Mouse (Mus musculus) gastrocnemius, adult 2 months (tissue): Measurements from ENCODE around the gene Lmo7. TPM values are rescaled to one million over a fixed set of nuclear protein-coding genes. Genes with fewer than 3 reads are reported as not detected.
A peak's percentile ranks its signal among the peaks of the same experiment; 100 is the strongest.

Experiments
- DNase-seq: peaks from one replicate; pipeline ENCODE4 v3.0.0; 2022
- H3K27ac ChIP-seq: fragments of 200-600 bp; 2 replicates; pipeline ENCODE4 v1.8.1; 2022; ENCODE audit warnings: mild to moderate bottlenecking
- H3K4me3 ChIP-seq: fragments of 200-600 bp; 2 replicates; pipeline ENCODE4 v1.8.1; 2022; ENCODE audit warnings: mild to moderate bottlenecking, moderate library complexity
- CTCF ChIP-seq: fragments of 200-600 bp; IDR thresholded peaks from 2 replicates; pipeline ENCODE4 v1.8.1; 2022; ENCODE audit warnings: antibody characterized with exemption, mild to moderate bottlenecking, moderate library complexity
- intact Hi-C: fragments of 180-260 bp; cut with DNase I; formaldehyde crosslinking; loops from one replicate; pipeline ENCODE4 v1.15.1; 2025
- long read RNA-seq, 2 experiments: library from polyadenylated mRNA; stranded (forward); transcript quantifications; one replicate each; pipeline ENCODE4 v2.0.0; 2021
- total RNA-seq, 2 experiments: library from RNA; stranded (reverse); gene quantifications; 2 replicates each; pipeline ENCODE4 v1.2.3; 2021

Lmo7 gene
- total RNA-seq = 10 to 100 TPM; 66.4 to 75.5 TPM
- long read RNA-seq, experiment 1, partial matches to known transcripts = 25 of 45 reads
- long read RNA-seq, experiment 1, other reads (novel, unspliced or antisense) = 20 of 45 reads
- long read RNA-seq, experiment 2, partial matches to known transcripts = 17 of 35 reads
- long read RNA-seq, experiment 2, other reads (novel, unspliced or antisense) = 18 of 35 reads

DNA sequence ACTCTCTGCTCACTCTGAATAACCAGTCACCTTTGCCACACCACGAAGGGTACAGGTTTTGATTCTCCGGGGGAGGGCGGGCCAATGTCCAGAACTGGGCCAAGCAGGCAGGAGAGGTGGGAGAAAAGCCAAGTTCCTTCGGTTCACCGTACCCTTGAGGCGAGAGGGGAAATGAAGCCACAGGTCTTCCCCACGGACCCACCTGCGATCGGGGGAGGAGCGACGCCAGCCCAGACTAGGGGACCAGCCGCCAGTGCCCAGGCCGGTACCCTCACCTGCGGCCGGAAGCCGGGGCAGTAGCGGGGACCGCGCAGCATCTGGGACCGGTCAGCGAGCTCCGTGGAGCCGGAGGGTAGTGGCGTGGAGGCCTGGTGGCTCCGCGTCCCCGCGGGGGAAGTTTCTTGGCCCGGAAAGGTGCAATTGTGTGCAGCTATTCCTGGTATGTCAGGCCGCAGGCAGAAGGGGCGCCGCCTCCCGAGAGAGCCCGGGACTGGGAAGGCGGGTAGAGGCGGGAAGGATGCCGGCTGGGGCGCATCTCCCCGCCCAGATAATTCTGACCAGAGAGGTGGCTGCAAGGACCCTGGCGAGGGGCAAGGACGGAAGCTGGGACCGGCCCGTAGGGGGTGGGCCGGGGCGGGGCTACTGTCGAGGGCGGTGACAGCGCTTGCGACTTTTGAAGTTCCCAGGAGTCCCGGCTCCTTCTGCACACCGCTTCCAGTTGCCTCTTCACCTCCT, at the start of gene Lmo7, which contains the start of gene Gm9922:
TSS of gene Lmo7 (plus strand) at position 721 of the 735 bp plus-strand sequence.
TSS of gene Gm9922 (minus strand) at position 578 of the 735 bp plus-strand sequence.
- intact Hi-C loops = no loop called here

DNA sequence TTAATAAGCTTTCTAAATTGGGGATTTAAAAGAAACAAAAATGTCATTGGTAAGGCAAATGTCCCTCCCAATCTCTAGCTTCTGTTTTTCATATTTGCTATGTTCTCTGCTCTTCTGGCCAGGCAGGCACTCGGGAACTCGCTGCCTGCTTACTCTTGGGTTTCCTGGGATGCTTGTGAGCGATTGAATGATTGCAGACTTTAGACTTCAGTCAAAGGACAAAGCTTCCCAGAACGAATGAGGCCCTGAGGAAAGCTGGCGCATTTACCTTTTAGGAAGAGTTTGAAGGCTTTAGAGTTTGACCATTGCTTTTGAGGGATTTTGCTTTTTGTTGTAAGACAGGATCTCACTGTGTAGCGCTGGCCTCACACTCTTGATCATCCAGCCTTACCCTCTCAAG, 42.1 kb upstream of the Lmo7 start:
- DNase-seq = no peak
- intact Hi-C loops = no loop called here
- Histone ChIP-seq H3K4me3 (no peak overlapping the region), H3K27ac (peak overlapping the region; percentile 56)
- no peak for TF ChIP-seq CTCF

More for the DNA sequence above, at the start of gene Lmo7, which contains the start of gene Gm9922:
- TF ChIP-seq CTCF = peak; percentile 15
- peak within 1 kb of the TSS; percentile 87 for H3K4me3 ChIP-seq
- DNase-seq = peak; percentile 82
- H3K27ac ChIP-seq = peak within 1 kb of the TSS; percentile 89

- no peak for TF ChIP-seq CTCF
- DNase-seq = no peak
- intact Hi-C loops = no loop called here
- peak overlapping the region; percentile 56 for H3K27ac ChIP-seq
- no peak overlapping the region for H3K4me3 ChIP-seq
Observed at GRCm38 (mm10) chr14:101688406-101688805, 41.4 kb upstream of the Lmo7 start.

GRCm38 (mm10) chr14:101704479-101704878, 25.3 kb upstream of the Lmo7 start:
- DNase-seq = no peak
- no peak for TF ChIP-seq CTCF
- no peak overlapping the region for H3K27ac ChIP-seq
- intact Hi-C loops = no loop called here
- no peak overlapping the region for H3K4me3 ChIP-seq

GRCm38 (mm10) chr14:101707088-101707487, 22.7 kb upstream of the Lmo7 start:
- Histone ChIP-seq H3K27ac (no peak overlapping the region), H3K4me3 (no peak overlapping the region)
- intact Hi-C loops = no loop called here
- DNase-seq = no peak
- no peak for TF ChIP-seq CTCF

DNA sequence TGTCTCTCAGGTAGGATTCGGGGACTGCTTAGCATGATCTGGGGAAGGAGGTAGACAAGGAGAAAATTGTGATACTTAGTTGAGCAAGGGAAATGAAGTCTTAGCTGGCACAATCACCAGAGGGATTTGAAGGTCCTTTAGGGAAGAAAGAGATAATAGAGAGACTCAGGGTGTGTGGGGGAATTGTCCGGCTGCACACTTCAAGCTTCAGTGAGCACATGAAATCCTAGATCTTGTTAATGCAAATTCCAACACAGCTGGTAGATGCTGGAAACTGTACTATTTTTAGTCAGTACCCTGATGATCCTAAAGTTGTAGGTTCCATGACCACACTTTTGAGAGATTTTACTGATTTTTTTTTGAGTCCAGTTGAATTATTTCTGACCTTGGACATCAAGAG, 15.3 kb upstream of the Lmo7 start:
- intact Hi-C loops = no loop called here
- H3K4me3 ChIP-seq = no peak overlapping the region
- no peak for TF ChIP-seq CTCF
- DNase-seq = no peak
- no peak overlapping the region for H3K27ac ChIP-seq

DNA sequence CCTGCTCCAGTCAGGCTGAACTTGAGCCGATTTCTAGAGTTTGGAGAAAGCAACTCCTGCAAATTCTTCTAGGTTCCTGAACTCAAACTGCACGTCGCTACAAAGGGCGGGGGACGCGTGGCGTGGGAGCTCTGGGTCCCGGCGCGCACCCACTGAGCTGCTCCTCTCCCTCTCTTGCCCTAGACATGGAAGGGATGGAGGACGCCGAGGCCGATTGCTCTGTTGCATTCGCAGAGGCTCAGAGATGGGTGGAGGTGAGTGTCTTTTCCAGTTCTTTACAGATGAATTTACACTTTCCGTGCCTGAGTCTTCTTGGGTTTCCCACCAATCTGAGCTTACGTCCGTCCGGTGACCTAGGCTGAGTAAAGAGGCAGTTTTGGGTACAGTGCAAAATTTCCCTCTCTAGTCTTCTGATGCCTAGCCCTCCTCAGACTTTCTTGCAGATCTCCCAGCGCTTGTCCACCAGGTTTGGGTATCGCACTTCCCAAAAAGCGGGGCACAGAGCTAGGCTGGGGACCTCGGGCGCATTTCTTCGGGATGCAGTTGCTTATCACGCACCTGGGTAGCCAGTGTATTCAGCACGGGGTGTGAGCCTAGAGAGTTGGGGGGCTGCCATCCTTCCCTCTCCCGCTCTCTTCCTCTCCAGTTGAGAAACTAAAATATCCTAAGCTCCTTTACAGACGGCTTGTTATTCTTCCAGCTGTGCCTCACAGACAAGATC, 375 bp downstream of the Lmo7 start:
- intact Hi-C loops = no loop called here
- DNase-seq = no peak
- Histone ChIP-seq H3K4me3 (peak overlapping the region; percentile 87), H3K27ac (peak overlapping the region; percentile 89)
- TF ChIP-seq CTCF = no peak

DNA sequence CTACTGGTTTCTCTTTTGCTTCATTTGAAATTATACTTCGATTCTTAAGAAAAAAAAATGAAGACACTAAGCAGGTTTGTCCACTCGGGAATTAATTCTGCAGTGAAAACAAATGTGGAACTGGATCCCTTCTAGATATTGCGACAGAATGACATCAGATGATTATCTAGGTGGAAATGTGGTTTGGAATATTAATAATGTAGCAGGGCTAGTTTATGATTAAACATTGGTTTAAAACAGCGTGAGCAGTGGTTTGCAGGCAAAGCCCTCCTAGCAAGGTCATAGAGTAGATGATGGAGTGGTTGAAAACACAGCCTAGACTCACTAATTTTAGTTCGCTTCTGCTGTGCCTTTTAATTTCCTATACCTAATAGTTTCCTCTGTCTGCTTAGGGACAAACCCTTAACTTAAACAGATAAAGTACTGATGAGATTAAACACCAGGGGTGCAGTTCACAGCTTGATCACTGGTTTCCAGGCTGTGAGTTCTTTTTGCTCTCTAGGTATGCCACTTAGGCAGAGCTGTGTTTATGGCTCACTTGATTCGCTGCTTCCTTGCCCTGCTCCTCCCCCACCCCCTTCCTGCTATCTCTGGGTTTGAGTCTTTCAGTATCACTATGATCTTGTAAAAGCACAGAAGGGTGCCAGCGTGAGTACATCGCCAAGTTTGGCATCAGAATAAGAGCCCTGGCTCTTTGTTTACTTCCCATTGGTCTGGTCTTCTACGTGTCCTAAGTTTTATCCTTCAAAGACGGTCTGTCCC, 4.0 kb downstream of the Lmo7 start:
- intact Hi-C loops = no loop called here
- no peak overlapping the region for H3K4me3 ChIP-seq
- DNase-seq = no peak
- no peak for TF ChIP-seq CTCF
- no peak overlapping the region for H3K27ac ChIP-seq

DNA sequence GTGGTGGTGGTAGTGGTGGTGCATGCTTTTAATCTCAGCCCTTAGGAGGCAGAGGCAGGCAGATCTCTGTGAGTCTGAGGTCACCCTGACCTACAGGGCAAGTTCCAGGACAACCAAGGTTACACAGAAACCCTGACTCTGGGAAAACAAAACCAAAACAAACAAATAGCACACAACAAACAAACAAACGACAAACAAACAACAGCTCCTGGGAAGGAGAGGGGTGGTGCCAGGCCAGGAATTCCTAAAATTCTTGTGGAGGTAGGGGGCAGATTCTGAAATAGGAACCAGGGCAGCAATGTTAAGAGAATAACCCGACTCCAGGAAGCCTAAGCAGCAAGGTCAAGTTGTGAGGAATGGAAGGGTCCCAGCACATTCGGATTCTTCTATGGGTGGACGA, 7.7 kb downstream of the Lmo7 start:
- no peak for TF ChIP-seq CTCF
- intact Hi-C loops = no loop called here

GRCm38 (mm10) chr14:101746635-101747034, 16.9 kb downstream of the Lmo7 start:
- no peak for TF ChIP-seq CTCF
- intact Hi-C loops = no loop called here
- no peak for DNase-seq
- Histone ChIP-seq H3K4me3 (no peak overlapping the region), H3K27ac (no peak overlapping the region)

More for the DNA sequence above, 7.7 kb downstream of the Lmo7 start:
- Histone ChIP-seq H3K27ac (no peak overlapping the region), H3K4me3 (no peak overlapping the region)
- no peak for DNase-seq

GRCm38 (mm10) chr14:101747811-101748210, 18.1 kb downstream of the Lmo7 start:
- H3K4me3 ChIP-seq = no peak overlapping the region
- DNase-seq = no peak
- H3K27ac ChIP-seq = no peak overlapping the region
- TF ChIP-seq CTCF = no peak
- intact Hi-C loops = no loop called here

- no peak overlapping the region for H3K4me3 ChIP-seq
- DNase-seq = no peak
- H3K27ac ChIP-seq = no peak overlapping the region
- TF ChIP-seq CTCF = no peak
- intact Hi-C loops = no loop called here
Observed at GRCm38 (mm10) chr14:101748436-101748835, 18.7 kb downstream of the Lmo7 start.

DNA sequence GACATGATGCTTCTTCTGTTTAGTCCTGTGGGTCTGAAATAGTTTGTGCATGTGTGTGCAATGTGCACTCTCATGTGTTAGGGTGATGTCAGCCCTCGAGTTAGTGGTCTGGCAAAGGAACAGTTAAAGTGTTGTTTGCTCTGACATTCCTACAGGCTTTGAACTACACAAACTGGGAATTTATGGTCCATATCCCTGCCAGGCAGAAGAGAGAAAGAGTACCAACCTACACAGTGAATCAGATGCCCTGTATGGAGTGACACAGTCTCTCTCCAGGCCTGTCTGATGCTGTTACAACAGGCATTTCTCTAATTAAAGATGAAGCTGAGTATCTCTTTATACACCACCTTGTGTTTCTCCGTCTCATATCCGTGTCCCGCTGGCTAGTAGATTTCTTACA, 21.2 kb downstream of the Lmo7 start:
- no peak for TF ChIP-seq CTCF
- DNase-seq = no peak
- no peak overlapping the region for H3K4me3 ChIP-seq
- H3K27ac ChIP-seq = no peak overlapping the region
- intact Hi-C loops = no loop called here
